Mouse (Mus musculus) common myeloid progenitor, adult 5-6 weeks (primary cell): ENCODE results near the gene Gm49322. TPM values are rescaled to one million over a fixed set of nuclear protein-coding genes. Genes with fewer than 3 reads are reported as not detected.
"Not testable (repeated sequence)": the region's sequence is repeated elsewhere in the genome, so short reads cannot be mapped to it uniquely, and the experiment has no call there.

Experiments
- ATAC-seq: replicated peaks from 2 replicates; pipeline ENCODE4 v1.8.0; 2016; ENCODE audit warnings: low read depth, mild to moderate bottlenecking, moderate TSS enrichment, inconsistent platforms; ENCODE audit not compliant: poor library complexity, severe bottlenecking
- total RNA-seq: library from RNA; stranded (forward); fragments of 200-1000, 187-1606 nt; gene quantifications from 2 replicates; pipeline ENCODE4 v1.2.3, GENCODE M21; 2017

The Gm49322 gene
- 0.24 and 0.27 TPM in 2 replicates for total RNA-seq

DNA sequence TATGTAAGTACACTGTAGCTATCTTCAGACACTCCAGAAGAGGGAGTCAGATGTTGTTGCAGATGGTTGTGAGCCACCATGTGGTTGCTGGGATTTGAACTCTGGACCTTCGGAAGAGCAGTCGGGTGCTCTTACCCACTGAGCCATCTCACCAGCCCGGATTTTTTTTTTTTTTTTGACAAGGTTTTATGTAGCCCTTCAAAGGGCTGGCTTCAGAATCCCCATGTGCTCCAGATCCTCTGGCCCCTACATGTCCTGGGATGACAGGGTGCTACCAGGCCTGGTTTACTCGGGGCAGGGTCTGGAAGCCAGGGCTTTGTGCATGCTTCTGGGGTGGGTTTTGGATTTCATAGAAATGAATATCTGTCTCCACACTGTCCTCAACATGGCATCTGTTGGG is at the start of gene Gm49322:
Gene Gm49322, plus strand, starts transcription at position 301 of the 400 bp plus-strand sequence.
- ATAC-seq = not testable (repeated sequence)

DNA sequence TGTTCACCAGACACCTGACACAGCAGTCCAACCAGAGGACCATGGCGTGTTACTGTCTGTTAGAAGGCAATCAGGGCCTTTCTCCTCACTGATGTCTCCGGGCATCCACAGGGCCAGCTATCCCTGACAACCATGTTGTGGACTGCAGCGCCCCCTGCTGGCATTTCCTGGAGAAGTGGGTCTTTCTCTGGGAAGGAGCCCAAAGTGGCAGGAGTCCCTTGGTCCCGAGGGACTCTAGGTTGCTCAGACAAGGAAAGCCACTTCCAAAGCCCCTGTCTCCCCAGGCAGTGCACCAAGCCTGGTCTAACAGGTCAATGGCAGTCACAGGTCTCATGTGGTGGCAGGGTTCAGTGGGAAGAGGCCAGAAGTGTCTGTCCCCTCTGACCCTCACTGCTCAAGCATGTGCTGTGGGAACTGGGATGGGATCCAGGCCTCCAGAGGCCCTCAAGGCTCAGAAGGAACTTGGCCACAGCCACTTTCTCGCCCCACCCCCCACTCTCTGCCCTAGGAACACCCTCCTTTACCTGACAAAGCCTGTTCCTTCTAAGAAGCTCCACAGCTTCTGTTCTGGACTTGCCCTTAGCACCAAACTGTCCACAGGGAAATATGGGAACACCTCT is 48.4 kb upstream of the Gm49322 start:
- ATAC-seq = 0 out of 2 replicates have a peak, but pooled peaks have one; percentile 30

DNA sequence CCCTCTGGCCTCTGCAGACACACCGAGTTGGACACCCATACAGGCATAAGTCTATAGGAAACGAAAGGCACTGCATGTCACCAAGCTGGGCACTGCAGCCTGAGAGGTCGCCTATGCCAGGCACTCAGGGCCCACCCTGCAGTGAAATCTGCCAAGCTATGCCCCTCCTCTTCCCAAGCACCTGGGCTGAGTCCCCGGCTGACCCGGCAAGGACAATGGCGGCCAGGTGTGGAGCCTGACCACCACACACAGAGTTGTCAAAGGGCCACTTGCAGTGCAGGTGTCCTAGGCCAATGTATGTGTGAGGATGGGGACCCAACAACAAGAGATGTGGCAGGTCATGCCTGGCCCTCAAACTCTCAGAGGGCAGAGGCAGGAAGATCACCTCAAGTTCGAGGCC is 46.4 kb upstream of the Gm49322 start:
- no peak for ATAC-seq

DNA sequence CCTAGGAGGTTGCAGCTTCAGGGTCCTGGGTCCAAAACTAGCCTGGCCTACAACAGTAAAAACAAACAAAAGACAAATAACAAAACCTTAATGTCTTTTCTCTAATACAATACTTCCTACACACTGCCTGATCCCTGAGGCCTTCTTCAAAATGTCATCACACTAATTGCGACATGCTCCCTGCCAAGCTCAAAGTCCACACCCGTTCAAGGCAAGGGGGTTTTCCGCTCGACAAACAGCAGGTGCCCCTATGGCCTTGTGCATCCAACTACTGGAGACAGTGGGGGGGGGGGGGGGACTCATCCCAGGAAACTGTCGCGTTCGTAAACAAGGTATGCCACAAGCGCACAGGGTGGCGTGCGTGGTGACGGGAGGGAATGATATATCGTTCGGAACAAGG is 45.2 kb upstream of the Gm49322 start:
- no peak for ATAC-seq

DNA sequence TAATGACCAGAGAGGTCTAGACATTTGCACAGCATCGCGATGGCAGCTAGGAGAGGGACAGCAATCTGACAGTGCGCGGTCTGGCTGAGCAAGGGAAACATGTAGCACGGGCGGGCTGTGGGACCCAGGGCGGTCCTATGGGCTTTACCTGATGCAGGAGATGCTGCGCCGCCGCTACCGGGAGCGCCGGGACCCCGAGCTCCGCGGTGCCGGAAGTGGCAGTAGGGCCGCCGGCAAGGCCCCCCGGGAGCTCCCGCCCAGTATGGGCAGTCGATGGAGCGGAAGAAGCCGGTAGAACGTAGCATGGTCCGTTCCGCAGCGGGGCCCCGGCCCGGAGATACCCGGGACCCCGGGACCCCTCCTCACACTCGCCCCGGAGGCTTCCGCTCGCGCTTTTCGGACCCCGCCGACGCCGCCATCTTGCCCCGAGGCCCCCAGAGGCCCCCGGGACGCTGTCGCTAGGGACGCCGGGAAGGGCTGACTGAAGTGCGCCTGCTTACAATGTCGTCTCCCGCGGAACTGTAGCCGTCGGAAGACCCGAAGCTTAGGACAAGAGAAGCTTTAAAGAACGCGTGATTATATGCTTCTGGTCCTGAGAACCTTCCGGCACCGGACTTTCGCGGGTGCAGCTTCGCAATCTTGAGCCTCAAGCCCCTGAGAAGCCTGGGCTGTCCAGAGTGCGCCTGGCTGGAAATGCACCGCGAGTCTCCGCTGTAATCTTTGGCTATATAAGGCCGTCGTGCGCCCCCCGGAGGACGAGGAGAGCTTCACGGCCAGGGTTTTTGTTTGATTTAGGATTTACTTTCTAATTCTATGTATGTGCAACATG is 44.5 kb upstream of the Gm49322 start, which contains the start of gene Rexo1:
Gene Rexo1, minus strand, starts transcription at position 445 of the 829 bp plus-strand sequence.
- ATAC-seq = peak; percentile 82

DNA sequence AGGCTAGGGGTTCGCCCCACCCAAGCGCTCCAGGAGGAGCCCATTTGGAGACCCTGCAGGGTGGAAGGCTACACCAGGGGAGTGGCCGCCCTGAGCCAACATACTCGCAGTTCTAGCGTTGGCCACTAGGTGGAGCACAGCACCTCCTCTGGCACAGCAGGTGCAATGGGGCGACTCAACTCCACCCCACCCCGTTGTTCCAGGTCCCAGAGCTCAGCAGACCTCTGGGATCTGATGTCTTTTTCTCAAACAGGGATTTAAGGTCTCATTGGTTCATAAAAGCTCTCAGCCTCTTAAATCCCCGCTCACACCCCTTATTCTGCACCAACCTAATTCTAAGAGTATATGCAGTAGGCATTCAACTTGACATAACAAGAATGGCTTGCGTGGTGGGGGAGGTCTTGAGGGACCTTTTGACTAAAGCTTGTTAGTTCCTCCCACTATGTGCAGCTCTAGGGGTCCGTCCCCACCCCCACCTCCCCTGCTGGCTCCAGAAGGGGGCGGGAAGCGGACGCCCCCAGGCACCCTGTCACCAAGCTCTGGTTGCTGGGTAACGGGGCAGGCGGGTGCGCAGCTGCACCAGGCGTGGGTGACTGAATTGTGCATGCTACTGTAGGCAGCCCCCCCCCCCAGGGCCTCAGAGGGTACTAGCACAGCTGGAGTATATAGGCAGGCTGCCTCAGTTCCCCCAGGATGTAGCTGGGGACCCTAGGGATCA is 39.3 kb upstream of the Gm49322 start:
- peak; percentile 42 for ATAC-seq

DNA sequence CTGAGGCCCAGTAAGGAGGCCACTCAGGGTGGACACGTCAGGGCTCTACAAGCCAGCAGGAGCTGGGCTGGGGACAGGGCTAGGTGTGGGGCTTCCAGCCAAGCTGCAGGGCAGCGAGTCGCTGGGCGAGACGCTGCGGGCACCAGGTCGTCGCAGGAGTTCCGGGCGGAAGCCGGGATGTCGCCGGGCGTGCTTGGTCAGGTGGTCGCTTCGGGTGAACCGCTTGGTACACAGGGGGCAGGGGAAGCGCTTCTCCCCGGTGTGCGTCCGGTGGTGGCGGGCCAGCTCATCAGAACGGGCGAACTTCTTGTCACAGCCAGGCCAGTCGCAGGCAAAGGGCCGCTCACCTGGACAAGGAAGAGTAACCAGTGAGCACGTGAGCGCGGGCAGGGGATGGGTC is 36.9 kb upstream of the Gm49322 start:
- ATAC-seq = no peak

DNA sequence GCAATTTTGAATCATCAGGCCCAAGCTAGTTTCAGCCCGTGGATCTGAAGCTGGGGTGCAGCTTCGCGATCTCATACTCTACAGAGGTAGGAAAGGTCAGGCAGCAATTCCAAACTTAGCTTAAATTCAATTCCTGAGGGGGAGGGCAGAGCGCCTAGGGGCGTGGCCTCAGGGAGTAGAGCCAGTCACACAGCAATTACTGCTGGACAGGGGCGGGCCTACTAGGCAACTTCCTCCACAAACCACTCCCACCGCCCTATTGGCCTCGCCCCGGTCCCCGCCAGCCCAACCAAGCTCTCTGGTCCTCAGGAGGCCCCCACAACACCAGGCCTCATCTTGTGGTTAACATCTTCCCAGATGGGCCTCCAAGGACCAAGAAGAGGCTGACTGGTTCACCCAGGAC is 36.2 kb upstream of the Gm49322 start:
- ATAC-seq = peak; percentile 72

DNA sequence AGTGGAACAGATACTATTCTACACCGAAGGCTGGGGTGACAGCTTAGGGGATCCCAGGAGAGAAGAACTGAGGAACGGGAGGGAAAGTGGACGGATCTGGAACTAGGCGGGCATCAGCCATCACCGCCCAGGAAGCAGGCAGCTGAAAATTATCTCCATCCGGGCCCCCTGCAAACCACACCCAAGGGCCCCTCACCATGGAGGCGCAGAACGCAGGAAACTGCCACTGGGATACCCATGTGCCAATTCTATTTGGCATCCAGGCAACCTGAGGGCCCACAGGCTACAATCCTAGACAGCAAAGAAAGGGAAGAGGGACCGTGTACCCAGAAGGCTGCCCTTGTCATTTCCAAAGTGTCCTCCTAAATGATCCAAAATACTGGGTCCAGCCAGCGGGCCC is 35.4 kb upstream of the Gm49322 start:
- ATAC-seq = no peak

DNA sequence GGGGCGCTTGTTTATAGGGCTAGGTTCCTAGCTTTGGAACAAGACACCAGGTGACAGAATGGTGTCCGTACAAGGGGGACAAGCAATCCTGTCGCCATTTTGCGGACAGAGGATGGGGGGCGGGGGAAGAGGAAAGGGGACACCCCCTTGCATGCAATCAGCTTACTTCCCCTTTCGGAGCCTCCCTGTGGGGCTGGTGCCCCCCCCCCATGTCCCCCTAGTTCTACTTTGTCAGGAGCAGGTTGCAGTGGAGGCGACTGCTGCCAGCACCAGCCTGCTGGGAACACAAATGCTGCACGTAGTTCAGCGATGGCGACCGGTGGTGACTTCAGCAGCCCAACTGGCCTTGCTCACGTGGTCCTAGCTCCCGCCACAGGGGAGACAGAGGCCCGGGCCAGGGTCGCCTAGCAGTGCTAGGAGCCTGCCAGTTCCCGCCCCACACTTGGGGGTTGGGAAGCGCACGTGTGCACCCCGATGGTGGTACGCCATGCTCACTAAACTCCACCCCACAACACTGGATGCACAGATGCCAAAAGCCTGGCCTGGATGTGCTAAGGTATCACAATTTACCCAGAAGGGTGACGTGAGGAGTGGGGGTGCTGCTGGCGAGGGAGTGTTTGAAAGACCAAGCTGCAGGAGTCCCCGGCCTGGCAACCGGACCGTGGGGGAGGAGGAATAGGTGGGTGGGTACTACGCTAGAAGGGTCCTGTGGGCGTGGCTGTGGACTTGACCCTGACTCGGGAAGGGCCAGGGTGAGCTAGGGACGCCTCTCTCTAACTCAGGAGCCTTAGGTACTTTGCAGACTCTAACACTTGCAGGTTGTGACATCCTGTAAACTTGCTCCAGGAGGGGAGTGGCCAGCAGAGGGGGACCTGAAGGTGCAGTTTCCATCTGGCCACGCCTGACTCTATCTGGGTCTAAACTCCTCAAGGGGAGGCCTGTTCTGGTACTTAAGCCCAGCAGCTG is 34.7 kb upstream of the Gm49322 start:
- ATAC-seq = peak; percentile 14

DNA sequence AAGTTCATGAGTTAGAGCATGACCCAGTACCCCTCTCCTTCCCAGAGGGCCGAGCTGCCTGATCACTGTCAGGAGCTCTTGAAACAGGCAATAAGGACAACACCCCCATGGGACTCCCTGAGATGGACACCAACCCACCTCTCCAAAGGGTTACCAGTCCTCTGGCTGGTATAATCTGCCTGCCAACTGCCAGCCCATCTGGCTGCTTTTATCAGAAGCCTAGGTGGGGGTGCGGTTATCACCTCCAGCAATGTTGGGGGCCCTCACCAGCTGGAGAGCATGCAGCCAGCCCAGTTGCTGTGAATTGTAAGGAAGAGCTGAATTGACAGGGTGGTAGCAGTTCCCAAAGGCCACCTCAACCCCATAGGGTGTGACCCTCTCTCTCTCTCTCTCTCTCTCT is 33.3 kb upstream of the Gm49322 start:
- no peak for ATAC-seq

DNA sequence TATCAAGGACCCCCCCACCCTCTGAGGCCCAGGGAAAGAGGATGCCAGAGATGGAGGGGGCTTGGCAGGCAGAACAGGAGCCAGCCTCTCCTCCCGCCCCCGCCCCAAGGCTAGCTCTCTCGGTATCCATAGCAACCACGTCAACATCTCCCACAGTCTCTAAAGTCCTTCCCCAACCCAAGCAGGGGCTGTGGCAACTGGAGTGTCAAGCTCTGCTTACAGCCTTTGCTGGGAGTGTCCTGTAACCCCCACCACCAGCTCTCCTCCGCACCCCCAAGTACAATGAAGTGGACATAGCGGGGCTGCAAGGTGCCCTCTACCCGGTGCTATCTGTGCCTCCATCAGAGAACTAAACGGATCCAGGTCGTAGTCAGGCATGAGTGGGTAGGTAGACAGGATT is 31.9 kb upstream of the Gm49322 start:
- ATAC-seq = no peak

DNA sequence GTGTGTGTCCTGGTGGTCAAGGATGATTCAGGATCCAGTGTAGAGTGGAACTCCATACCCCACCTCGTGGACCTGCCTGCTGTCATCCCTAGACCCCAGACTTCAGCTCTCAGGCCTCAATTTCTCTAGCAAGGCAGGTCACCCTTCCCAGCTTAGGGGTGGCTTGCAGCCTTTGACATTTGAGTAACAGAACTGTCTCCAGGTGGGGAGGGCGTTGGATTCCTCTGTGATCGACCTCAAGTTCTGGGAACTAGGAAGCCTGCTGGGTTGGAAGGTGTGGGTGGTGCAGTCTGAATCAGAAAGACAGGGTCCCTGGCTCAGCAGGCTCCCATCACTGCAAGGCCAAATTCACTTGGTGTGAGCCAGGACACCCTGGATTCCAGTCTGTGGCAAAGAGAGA is 30.9 kb upstream of the Gm49322 start:
- no peak for ATAC-seq

DNA sequence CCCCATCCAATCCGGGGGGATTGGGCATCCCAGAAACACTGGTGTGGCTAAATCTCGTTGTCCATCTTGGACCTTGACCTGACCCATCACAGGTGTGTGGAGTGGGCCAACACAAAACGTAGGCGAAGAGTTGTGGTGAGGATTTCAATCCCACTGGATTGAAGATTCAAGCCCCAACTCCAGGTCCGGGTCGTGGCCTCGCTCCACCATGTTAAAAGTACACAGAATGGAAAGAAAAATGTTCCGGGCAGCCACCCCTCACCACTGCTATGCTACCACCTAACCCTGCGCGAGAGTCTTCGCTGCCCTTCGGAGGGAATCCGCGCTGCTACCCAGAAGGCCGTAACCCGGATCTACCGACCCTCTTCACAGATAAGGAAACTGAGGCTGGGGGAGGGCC is 29.9 kb upstream of the Gm49322 start:
- no peak for ATAC-seq

DNA sequence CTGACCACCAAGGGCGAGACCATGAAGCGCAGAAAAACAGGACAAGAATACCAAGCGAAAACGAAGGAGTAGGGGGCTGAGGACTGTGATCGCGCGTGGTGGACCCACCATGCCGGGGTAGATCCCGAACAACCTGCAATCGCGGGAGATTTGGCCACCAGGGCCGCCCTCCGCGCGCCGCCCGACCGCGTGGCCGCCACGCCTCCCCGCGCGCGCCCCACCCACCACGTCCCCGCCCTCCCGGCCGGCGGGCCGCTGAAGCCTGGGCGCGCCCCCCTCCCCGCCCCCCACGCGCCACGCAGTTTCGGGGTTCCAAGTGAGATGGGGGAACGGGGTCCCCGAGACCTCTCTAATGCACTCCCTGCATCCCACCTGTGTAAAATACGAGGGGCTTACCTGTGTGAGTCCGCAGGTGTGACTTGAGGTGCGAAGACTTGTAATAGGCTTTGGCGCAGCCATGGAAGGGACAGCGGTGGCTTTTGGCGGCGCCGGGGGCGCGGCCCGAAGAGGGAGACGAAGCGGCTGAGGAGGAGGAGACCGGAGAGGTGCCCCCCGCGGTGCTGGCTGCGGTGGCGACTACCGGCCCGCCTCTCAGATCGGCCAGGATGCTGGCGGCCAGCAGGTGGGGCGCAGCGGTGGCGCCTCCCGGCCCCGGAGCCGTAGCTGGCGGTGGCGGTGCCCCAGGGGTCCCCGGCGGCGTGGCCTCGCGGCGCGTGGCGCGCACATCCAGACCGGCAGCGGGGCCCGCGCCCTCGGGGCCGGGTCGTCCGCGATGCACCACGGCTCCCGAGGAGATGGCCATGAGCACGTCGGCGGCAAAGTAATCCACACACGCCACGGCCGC is 29.2 kb upstream of the Gm49322 start:
- ATAC-seq = no peak

DNA sequence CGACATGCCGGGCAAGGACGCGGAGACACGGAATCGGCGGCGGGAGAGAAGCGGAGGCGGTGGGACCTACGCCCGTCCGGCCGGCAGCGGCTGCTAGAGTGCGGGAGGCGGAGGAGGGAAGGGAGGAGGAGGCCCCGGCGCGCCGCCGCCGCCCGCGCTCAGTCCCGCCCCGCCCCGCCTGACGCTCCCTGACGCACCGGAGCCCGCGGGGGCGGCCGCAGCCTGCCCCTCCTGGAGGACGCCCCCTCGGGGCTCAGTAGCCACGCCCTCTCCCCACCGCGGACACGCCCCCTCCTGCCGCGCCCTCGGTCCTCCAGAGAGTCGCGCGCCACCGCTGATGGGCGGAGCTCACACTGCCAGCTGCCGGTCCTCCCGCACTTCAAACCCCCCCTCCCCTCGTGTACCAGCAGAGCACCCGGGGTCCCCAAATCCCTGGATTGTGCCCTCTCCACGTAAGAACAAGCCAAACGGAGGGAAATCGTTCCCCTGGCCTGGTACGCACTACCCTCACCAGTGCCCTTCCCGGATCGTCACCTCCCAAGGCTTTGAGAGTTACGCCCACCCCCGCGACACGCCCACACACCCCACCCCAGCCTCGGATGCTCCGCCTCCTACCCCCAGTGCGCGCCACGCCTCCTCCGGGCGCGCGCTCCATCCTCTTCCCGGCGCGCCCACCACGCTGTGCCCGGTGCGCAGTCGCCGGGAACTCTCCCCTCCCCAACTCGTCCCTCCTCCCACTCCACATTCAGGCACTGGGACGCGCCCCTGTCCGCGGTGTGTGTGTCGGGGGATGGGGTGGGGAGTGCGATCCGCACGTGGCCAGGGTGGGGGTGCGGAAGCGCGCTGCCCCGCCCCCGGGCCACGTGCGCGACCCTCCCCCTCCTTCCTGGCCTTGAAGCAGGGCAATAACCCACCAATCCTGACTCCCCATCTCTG is 28.4 kb upstream of the Gm49322 start, which contains the start of gene Klf16:
Gene Klf16, minus strand, starts transcription at position 127 of the 936 bp plus-strand sequence.
- ATAC-seq = peak; percentile 60

DNA sequence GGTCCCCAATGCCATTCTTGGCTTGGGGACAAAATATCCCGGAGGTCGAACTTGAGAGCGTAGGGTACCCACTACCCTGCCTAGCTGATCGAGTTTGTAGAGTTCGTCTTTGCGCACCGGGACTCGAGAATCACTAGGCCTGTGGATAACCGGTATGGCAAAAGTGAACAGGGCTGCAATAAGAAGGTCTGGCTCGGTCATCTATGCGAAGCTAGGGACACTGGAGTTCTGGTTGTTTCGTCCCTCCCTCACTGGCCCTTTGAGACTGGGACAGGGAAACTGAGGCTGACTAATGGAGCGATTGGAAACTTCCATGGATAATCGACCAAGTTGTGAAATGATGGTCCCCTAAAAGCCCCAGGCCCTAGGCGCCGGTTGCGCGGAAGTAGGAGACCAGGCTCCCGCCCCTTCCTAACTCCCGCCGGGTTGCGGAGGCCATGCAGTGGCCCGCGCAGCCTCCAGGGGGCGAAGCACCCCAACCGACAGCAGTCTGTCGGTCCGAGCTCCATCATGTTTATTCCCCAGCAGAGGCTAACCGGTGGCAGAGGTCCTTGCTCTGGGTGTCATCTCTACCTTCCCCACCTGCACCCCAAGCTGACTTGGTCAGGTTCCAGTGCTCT is 27.6 kb upstream of the Gm49322 start:
- ATAC-seq = peak; percentile 61
